Mouse (Mus musculus) heart, embryonic 11.5 days (tissue): ENCODE data around the gene BC049352. TPM values are rescaled to one million over a fixed set of nuclear protein-coding genes. Genes with fewer than 3 reads are reported as not detected.

Experiments
- ATAC-seq: fragments of 200-750 bp; cut with Nextera tagmentation; replicated peaks from 2 replicates; pipeline ENCODE4 v1.8.0; 2017; ENCODE audit warnings: moderate library complexity; ENCODE audit not compliant: insufficient number of reproducible peaks, low FRiP score, low TSS enrichment
- H3K27ac ChIP-seq: fragments of 300-500 bp; sonication (generic); 2 replicates; pipeline ENCODE4 v1.5.1; 2014; ENCODE audit warnings: mild to moderate bottlenecking, low read depth, low read length
- H3K27me3 ChIP-seq: fragments of 300-500 bp; sonication (generic); 2 replicates; pipeline ENCODE4 v1.6.1; 2014; ENCODE audit warnings: mild to moderate bottlenecking, low read length, mixed read lengths; ENCODE audit not compliant: control insufficient read depth, insufficient read depth
- H3K36me3 ChIP-seq: fragments of 300-500 bp; sonication (generic); 2 replicates; pipeline ENCODE4 v1.6.1; 2014; ENCODE audit warnings: mild to moderate bottlenecking, low read length, moderate library complexity, mixed read lengths; ENCODE audit not compliant: control insufficient read depth, insufficient read depth
- H3K4me1 ChIP-seq: fragments of 300-500 bp; sonication (generic); 2 replicates; pipeline ENCODE4 v1.6.1; 2014; ENCODE audit warnings: low read length; ENCODE audit not compliant: control insufficient read depth, insufficient read depth
- H3K4me2 ChIP-seq: fragments of 300-500 bp; sonication (generic); 2 replicates; pipeline ENCODE4 v1.6.1; 2014; ENCODE audit warnings: mild to moderate bottlenecking, moderate library complexity
- H3K4me3 ChIP-seq: fragments of 300-500 bp; sonication (generic); 2 replicates; pipeline ENCODE4 v1.5.1; 2014; ENCODE audit warnings: low read depth, low read length
- H3K9ac ChIP-seq: fragments of 300-500 bp; sonication (generic); 2 replicates; pipeline ENCODE4 v1.6.1; 2014; ENCODE audit warnings: mild to moderate bottlenecking, low read depth, low read length, moderate library complexity
- H3K9me3 ChIP-seq: fragments of 300-500 bp; sonication (generic); replicated peaks from 2 replicates; pipeline ENCODE4 v1.6.1; 2016; ENCODE audit warnings: low read length; ENCODE audit not compliant: control insufficient read depth
- WGBS: fragments of 180-500 bp; shearing (Covaris S2); extraction: QIAGEN DNeasy Blood & Tissue Kit; methylation state at CpG from one replicate; pipeline ENCODE4 v1.1.7; 2014; ENCODE audit not compliant: insufficient replicate concordance; 5-methylcytosine and 5-hydroxymethylcytosine counted together
- polyA plus RNA-seq: library from polyadenylated mRNA; unstranded; fragments of >200 nt; fragmentation: Nextera tagmentation; extraction: Ambion mirVana; gene quantifications from 2 replicates; pipeline ENCODE4 v1.2.1, GENCODE M21; 2014

Gene BC049352
- polyA plus RNA-seq, 1 experiment from 2014 or later = not detected

- Histone ChIP-seq H3K27ac (no peak overlapping the region), H3K9ac (no peak overlapping the region), H3K4me2 (no peak overlapping the region), H3K27me3 (peaks cover 4% of the 10 kb centered on the region; the same call in 1 of the 2 replicates), H3K36me3 (no peaks in the 10 kb centered on the region), H3K9me3 (no peaks in the 10 kb centered on the region), H3K4me3 (no peak overlapping the region), H3K4me1 (no peaks in the 10 kb centered on the region)
- WGBS = 79% methylated on average over 5 of the region's 5 CpGs
- no peak for ATAC-seq
These were observed 15.7 kb downstream of the BC049352 start for GRCm38 (mm10) chr9:45197549-45197948.

DNA sequence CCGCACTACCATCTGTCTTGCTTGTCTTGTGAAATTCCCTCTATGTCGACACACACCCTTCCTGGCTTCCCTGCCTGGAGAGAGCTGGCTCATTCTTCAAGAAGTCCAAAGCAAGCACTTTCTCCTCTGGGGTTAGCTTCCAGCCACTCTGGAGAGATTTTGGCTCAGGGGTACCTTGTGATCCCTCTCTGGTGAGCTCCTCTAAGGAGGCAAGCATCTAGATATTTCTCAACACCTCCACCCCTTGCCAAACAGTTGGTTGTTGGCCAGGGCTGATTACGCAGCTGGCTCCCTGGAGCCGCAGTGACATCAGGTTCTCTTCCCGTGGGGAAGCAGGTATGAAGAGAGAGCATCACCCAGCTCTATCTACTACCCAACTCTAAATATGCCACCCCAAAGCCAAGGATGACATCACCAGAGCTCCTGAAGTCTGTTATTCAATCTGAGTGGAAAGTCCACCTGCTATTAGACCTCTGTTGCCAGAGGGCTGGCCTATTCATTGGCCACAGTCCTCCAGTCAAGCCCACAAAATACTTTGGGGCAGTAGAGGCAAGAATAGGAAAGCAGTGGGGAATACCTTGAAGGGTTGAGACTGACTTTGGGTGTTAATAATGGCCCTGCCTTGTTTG lies 19.6 kb downstream of the BC049352 start:
- Histone ChIP-seq H3K36me3 (no peaks in the 10 kb centered on the region), H3K27ac (no peak overlapping the region), H3K4me1 (no peaks in the 10 kb centered on the region), H3K4me2 (no peak overlapping the region), H3K4me3 (no peak overlapping the region), H3K9ac (no peak overlapping the region), H3K9me3 (no peaks in the 10 kb centered on the region), H3K27me3 (0 out of 2 replicates have a peak, but pooled peaks cover 4% of the 10 kb centered on the region)
- WGBS = 77% methylated on average over 5 of the region's 5 CpGs
- no peak for ATAC-seq

DNA sequence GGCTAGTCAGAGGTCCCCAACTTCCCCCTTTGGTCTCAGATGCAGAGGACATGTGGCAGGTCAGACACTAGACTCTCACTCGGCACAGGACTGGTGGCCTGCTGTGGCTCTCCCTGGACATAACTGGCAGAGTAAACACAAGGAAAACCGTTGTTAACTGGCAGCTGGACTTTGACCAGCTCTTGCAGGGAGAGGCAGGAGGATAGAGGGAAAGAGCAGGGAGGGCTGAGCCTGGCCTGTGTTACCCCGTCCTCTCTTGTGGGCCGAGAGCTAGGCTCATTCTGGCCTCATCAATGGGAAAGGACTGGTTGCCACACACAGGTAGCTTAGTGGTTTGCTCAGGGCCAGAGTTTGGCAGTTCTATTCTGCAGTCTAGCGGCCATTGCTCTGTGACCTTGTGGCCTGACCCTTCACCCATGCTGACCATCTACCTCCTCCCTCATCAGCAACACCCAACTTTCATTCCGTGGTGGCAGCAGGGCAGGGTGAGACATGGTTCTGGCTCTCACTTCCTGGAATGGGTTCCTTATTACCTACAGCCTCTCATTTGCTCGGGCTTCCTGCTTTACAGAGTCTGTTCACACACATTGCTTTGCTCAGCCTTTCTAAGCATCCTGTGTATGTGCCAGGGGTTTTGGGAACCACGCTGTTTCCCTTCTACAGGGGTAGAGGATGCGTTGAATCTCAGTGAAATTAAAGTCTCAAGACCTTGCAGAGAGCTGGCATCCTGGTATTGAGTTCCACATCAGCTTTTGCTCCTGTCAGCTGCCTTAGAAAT lies 20.4 kb downstream of the BC049352 start:
- H3K9ac ChIP-seq = no peak overlapping the region
- no peak overlapping the region for H3K4me3 ChIP-seq
- H3K36me3 ChIP-seq = no peaks in the 10 kb centered on the region
- no peaks in the 10 kb centered on the region for H3K9me3 ChIP-seq
- H3K27me3 ChIP-seq = 0 out of 2 replicates have a peak, but pooled peaks cover 4% of the 10 kb centered on the region
- 65% methylated on average over 9 of the region's 9 CpGs for WGBS
- no peak overlapping the region for H3K27ac ChIP-seq
- no peak for ATAC-seq
- H3K4me1 ChIP-seq = no peaks in the 10 kb centered on the region
- no peak overlapping the region for H3K4me2 ChIP-seq

DNA sequence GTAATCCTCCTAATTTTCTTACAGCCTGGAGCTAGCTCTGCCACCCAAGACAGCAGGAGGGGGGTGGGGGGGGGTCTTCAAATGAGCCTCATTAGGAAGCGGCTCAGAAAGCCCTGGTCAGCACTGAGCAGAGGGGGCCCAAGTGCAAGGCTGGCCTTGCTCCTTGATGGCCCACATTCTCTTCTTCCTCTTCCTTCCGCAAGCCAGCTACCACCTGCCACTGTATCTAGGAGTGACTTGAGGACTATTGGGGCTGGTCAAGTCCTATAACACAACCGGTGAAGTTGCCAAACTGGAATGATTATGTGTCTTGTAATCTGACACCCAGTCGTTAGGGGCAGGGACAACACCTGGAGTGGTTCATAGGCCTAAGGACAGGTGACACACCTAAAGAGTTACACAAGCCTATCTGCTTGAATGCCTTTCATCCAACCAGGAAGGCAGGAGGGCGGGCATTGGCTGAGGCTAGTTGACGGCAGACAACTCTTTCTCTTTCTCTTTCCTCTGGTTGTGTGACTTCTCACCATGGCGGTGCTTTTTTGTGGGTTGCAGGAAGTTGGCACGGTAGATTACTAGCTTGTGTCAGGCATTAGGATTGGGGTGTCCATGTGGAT lies 22.1 kb downstream of the BC049352 start, which contains the start of gene Tmprss4:
Gene Tmprss4, minus strand, starts transcription at position 296 of the 614 bp plus-strand sequence.
- no peak for ATAC-seq
- H3K9ac ChIP-seq = no peak within 1 kb of the TSS
- H3K9me3 ChIP-seq = no peaks in the 10 kb centered on the region
- WGBS = 65% methylated on average over 8 of the region's 8 CpGs
- no peak within 1 kb of the TSS for H3K27ac ChIP-seq
- no peak within 1 kb of the TSS for H3K4me3 ChIP-seq
- H3K27me3 ChIP-seq = 0 out of 2 replicates have a peak, but pooled peaks cover 4% of the 10 kb centered on the region
- H3K4me1 ChIP-seq = no peaks in the 10 kb centered on the region
- H3K36me3 ChIP-seq = no peaks in the 10 kb centered on the region
- H3K4me2 ChIP-seq = no peak within 1 kb of the TSS

DNA sequence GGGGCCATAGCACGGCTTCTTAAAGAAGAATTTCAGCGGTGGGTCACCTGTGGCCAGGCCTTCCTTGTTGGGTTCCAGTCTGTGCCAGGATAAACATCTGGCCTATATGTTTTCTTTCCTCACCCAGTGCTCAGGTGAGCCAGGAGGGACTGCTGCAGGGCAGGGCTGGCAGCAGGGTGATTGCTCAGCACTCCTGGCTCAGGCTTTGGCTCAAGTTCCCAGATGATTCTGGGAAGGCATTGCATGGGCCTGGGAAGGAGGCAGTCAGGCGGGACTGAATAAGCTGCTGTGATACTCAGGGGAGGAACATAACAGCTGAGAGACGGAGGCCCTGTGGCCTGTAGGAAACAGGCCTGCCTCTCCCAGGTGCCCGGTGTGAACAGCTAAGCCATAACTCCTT lies 23.3 kb downstream of the BC049352 start:
- H3K27me3 ChIP-seq = no peaks in the 10 kb centered on the region
- no peak for ATAC-seq
- H3K27ac ChIP-seq = no peak overlapping the region
- no peak overlapping the region for H3K4me2 ChIP-seq
- H3K4me1 ChIP-seq = no peaks in the 10 kb centered on the region
- H3K36me3 ChIP-seq = no peaks in the 10 kb centered on the region
- WGBS = 77% methylated on average over 5 of the region's 5 CpGs
- H3K4me3 ChIP-seq = no peak overlapping the region
- no peaks in the 10 kb centered on the region for H3K9me3 ChIP-seq
- no peak overlapping the region for H3K9ac ChIP-seq

DNA sequence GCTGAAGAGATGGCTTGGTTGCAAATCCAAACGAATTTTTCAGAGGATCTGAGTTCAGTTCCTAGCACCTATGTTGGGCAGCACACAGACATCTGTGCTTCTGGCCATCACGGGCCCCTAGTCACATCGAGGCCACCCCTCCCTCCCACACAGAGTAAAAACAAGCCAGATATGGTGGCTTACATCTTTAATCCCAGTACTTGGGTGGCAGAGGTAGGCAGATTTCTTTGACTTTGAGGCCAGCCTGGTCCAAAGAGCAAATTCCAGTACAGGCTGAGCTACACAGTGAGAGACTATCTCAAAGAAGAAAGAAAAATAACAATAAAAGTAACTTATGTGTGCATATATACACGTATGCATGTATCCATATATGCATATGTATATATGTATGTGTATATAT lies 24.3 kb downstream of the BC049352 start:
- ATAC-seq = no peak
- Histone ChIP-seq H3K9ac (no peak overlapping the region), H3K4me1 (no peaks in the 10 kb centered on the region), H3K4me3 (no peak overlapping the region), H3K36me3 (no peaks in the 10 kb centered on the region), H3K9me3 (no peaks in the 10 kb centered on the region), H3K4me2 (no peak overlapping the region), H3K27me3 (no peaks in the 10 kb centered on the region), H3K27ac (no peak overlapping the region)
- 63% methylated on average over 4 of the region's 4 CpGs for whole genome bisulfite sequencing

- no peak for ATAC-seq
- no peak overlapping the region for H3K27ac ChIP-seq
- H3K9me3 ChIP-seq = no peaks in the 10 kb centered on the region
- H3K4me1 ChIP-seq = no peaks in the 10 kb centered on the region
- H3K27me3 ChIP-seq = no peaks in the 10 kb centered on the region
- H3K4me2 ChIP-seq = no peak overlapping the region
- no peaks in the 10 kb centered on the region for H3K36me3 ChIP-seq
- 71% methylated on average over 7 of the region's 7 CpGs for WGBS
- H3K4me3 ChIP-seq = no peak overlapping the region
- no peak overlapping the region for H3K9ac ChIP-seq
These were observed 25.4 kb downstream of the BC049352 start for GRCm38 (mm10) chr9:45207015-45207743.

DNA sequence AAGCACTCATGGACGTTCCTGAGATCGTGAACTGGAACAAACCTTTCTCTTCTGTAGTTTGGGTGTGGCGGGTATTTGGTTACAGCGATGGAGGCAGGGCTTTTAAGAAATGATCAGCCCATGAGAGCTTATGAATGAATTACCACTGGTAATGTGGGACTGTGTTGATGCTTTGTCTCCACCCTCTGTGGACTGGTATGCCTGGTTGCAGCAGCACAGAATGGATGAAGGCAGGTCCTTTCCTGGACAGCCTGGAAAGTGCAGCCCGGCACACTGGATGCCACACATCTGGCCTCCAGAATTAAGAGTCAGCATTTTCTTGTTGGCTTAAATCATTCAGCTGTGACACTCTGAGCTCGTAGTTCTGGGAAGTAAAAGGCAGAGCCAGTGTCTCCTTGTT lies 30.2 kb downstream of the BC049352 start:
- H3K27me3 ChIP-seq = no peaks in the 10 kb centered on the region
- H3K36me3 ChIP-seq = no peaks in the 10 kb centered on the region
- WGBS = 78% methylated on average over 6 of the region's 6 CpGs
- H3K4me2 ChIP-seq = no peak overlapping the region
- no peak for ATAC-seq
- no peak overlapping the region for H3K9ac ChIP-seq
- no peaks in the 10 kb centered on the region for H3K4me1 ChIP-seq
- H3K27ac ChIP-seq = no peak overlapping the region
- H3K4me3 ChIP-seq = no peak overlapping the region
- H3K9me3 ChIP-seq = no peaks in the 10 kb centered on the region
